Mouse (Mus musculus) spleen, postnatal 0 days (tissue): ENCODE measurements around the gene Ednra. TPM values are rescaled to one million over a fixed set of nuclear protein-coding genes. Genes with fewer than 3 reads are reported as not detected.

Experiments used
- polyA plus RNA-seq: library from polyadenylated mRNA; unstranded; fragments of >200 nt; fragmentation: Nextera tagmentation; extraction: Ambion mirVana; gene quantifications from 2 replicates; pipeline ENCODE4 v1.2.1, GENCODE M21; 2015

Ednra gene
- 3.5 and 5.3 TPM in 2 replicates for polyA plus RNA-seq

DNA sequence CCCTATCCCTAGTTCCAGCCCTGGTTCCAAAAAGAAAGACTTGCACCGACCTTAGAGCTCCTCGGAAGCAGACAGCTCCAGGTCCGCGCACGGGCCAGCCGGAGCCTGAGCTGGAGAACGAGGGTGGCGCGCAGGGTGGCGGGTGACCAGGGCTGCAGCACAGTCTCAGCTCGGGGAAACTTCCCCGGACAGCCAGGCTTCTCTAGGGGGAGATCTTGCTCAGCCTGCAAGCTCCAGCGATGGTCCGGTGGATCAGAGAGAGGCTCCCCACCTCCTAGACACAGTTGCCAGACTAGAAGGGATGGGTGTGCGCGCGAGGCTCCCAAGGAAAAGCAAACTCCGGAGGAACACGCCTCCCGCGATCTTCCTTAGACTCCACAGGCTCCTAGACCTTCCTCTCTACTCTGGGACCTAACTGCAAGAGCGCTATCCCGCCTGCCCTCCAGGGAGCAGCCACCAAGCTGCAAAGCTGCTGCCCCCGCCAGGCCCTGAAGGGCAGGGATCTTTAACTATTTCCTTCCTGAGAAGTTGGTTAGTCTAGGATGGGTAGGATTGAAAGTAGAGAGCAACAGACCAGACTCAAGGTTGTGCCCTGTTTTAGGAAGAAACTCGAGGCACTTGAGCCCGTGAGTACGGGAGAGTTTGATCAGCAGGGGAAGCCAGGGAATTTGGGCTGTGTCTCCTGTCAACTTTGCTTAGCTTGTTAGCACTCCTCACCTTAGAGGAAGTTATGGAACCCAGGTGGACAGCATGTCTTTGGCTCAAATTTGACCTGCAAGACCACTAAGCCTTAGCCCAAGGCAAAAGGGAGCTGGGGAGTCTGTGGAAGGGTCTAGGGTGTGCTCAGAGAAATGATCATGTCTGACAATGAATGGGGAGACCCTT is at the start of gene Ednra:
Ednra (minus strand) TSS at position 419 of the 885 bp plus-strand sequence.

Other genes starting within 250 kb of the Ednra start
- 5.7 and 7.2 TPM in 2 replicates for gene Arhgap10, start 206.5 kb downstream of the Ednra start, polyA plus RNA-seq
- gene Prmt9, start 175.1 kb downstream of the Ednra start, polyA plus RNA-seq = 10.6 and 11.8 TPM in 2 replicates
- 7.8 and 9.6 TPM in 2 replicates for gene Tmem184c, start 113.8 kb downstream of the Ednra start, polyA plus RNA-seq